Mouse (Mus musculus): ENCODE measurements around the gene Atp6v0e2.

Atp6v0e2 gene

DNA sequence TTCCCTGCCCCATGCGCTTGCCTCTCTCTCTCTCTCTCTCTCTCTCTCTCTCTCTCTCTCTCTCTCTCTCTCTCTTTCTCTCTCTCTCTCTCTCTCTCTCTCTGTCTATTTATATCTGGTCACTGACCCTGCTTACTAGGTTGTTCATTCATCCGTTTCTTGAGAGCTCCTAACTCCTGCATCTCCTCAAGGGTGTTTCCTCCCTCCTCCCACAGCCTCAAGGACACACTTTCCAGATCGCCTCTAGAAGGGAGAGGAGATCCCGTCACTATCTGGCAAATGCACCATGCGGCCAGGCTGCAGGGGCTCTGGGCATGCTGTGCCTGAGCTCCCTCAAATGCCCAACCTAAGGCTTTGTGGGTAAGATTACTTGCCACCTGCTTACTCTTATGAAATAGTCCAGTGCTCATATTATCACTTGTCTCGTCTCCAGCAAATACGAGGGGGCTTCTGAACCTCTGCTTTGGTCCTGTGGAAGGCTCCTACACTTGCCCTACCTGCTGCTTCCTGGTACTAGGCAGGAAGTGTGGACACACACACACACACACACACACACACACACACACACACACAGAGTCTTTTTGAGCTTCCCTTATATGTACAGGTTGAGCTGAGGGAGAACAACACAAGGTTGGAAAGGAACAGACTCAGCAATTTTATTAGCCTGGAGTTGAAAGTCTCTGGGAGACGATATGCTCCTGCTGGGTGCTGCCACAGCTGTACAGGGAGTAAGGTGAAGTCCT lies 31.8 kb downstream of the Atp6v0e2 start:
- in situ Hi-C loops (cut with MboI, MseI) = loop anchor here (5.0 kb wide), 1 partner anchor 52 kb away; no protein-coding TSS in a partner anchor

DNA sequence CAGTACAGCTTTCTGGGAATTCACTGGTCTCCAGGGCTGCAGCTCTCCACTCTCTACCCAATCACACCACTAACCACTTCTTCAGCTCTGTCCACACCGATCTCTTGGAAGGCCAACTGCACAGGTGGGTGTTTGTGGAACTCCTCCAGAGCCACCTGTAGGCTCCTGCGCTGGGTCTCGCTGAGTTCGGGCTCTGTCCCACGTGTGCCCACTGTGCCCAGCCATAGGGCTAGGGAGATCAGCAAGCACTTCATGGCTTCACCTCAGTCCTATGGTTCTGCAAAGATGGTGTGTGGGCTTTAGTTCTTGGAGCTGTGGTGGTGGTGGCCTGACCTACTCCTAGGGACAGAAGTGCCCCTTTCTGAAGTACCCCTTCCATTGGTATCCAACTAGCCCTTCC lies 34.6 kb downstream of the Atp6v0e2 start:
- in situ Hi-C loops (cut with MboI, MseI) = no loop called here

DNA sequence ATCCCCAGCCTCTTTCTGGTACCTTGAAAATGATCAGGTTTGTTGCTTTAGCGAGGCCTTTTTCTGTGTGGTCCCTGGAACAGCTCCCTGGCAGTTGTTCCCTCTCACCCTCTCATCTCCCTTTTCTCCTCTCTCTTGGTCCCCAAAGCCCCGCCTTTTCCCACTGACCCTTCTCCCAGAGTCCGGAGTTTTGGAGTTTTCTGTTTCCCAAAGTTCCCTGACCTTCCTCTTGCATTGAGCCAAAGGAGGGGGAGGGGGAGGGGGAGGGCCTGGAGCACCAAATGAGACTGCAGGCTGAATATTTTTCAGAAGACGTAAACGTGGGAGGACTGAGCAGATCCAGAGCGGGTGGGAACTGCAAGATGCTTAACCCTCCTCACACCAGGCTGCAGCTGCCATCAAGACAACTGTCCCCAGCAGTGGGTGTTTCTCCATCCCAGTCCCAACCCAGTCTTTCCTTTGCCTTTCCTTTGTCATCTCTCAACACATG lies 35.2 kb downstream of the Atp6v0e2 start, which contains the start of gene Rarres2:
Gene Rarres2, minus strand, starts transcription at position 218 of the 490 bp plus-strand sequence.
- in situ Hi-C loops (cut with MboI, MseI) = no loop called here

DNA sequence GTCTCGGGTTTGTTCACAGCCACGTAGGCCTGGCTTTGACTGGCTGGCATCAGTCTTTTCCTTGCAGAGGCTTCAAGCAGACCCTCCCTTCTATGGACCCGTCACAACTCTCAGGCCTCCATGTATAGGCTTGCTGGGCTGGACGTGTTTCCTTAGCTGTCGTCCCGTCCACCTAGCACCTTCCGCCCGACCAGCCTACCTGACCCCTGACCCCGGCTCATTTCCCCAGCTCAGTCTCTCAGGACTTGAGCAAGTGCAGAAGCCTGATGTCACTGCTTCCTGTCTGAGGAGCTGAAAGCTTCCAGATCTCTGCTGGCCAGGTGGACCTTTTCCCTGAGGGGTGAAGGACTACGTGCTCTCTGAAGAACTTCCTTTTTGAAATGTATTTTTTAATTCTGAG lies 35.9 kb downstream of the Atp6v0e2 start:
- in situ Hi-C loops (cut with MboI, MseI) = no loop called here

DNA sequence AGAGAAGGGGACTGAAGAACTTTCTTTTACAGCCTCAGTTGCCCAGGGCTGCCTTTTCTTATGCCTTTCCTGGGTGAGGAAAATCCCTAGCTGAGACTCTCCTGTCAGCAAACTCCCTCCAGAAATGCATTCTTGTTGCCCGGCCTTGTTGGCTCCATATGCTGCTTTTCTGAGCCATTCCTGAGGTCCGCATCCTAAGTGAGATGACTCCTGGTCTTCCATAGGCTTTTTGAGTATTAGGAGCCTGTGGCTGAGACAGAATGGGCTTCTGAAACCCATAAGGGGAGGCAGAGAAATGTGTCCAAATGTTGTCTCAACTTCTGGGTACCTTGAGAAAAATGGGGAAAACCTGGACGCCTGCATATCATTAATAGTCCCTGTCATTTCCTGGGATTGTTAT lies 36.6 kb downstream of the Atp6v0e2 start:
- in situ Hi-C loops (cut with MboI, MseI) = no loop called here

DNA sequence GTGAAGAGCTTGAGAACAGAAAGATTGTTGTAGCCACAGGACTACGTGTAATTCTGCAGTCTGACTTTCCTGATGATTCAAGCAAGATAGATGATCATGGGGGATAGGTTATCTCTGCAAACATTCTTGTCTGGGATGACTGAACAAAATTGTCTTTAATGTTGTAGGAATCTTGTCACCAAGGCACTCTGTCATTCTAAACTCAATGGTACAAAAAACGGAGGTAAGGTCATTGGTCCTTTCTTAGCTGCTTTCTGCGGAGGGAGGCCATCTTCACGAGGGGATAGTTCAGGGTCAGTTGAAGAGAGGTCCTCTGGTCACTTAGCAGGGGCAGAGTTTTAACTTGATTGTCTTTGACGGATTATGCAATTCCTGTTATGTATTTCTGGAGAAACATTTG lies 41.3 kb downstream of the Atp6v0e2 start:
- in situ Hi-C loops (cut with MboI, MseI) = no loop called here

DNA sequence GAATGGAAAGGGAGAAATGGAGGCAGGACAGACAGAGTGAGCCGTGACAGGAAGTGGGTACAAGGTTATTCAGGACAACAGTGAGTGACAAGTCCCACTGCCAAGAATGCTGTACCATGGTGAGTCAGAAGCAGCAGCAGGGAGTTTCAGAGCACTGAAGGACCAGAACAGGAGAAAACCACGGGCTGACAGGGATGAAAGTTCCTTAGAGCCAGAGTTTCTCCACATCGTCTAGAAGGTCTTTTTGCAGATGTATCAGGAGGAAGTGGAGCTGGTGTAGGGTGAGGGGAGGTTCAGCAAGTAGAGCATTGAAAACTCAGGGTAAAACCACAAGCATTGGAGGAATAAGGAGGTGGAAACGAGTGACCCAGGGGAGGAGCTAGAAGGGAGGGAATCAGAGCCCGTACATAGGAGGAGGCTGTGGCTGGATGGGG lies 41.8 kb downstream of the Atp6v0e2 start:
- in situ Hi-C loops (cut with MboI, MseI) = no loop called here

DNA sequence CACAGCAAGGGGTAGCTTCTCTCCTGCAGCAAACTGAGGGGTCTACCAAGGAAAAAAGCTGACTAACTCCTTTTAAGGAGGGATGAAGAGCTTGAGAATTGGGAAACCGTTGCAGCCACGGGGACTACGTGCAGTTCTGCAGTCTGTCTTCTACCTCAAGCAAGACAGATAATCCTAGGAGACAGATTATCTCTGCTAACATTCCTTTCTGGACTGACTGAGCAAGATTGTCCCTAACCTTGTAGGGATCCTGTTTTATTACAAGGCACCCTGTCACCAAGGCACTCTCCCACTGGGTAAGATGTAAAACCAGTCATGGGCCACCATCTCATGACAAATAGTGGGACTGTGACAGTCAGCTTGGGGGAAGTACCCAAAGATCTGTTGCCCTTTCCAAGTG lies 43.8 kb downstream of the Atp6v0e2 start:
- in situ Hi-C loops (cut with MboI, MseI) = loop anchor here (5.0 kb wide), 1 partner anchor 61 kb away; no protein-coding TSS in a partner anchor

DNA sequence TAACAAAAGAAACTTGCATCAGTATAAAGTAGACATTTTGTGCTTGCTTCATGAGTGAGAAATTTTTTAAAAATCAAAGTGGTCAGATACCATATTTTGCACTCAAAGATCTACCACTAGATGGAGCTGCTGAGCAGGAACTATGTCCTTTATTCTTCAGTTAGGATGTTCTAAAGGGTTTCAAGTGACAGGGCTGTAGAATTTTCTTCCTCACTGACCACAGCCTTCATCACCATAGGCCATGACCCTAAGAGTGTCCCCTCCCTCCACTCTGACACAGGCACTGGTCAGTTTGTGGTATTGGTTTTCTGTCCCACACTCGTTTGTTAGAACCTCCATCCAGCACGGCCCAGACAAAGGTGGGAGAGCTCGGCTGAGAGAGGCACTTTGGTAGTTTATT lies 44.6 kb downstream of the Atp6v0e2 start:
- in situ Hi-C loops (cut with MboI, MseI) = loop anchor here (5.0 kb wide), 1 partner anchor 60 kb away; no protein-coding TSS in a partner anchor

DNA sequence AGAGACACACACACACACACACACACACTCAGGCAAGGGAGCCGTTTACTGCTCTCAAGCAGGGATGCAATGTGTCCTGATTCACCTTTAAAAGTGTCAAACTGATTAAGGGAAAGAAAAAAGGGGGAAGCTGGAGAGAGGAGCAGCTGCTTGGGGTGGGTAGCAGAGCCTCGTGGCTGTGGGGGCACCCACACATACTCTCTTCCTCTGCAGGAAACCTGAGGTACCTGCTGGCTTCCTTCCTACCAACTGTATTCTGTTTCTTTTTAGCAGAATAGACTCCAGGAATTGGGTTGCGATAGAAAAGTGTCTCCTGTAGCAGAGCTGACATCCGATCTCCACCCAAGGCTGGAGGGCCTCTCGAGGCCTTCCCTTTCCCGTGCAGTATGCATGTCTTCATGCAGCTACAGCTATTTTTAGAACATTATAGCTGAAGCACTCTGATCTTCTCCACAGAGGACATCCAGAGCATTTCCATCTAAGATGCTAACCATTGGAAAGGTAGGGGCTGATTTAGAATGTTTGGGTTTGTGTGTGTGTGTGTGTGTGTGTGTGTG lies 51.9 kb downstream of the Atp6v0e2 start, which contains the start of gene Gm45021:
Gene Gm45021, plus strand, starts transcription at position 417 of the 557 bp plus-strand sequence.
- in situ Hi-C loops (cut with MboI, MseI) = no loop called here
